Mouse (Mus musculus) cerebellum, adult 2 months (tissue): ENCODE measurements around the gene Hist3h2a. TPM values are rescaled to one million over a fixed set of nuclear protein-coding genes. Genes with fewer than 3 reads are reported as not detected.

Source experiments
- DNase-seq, 2 experiments: peaks; one replicate each; pipeline ENCODE4 v3.0.0; 2021
- H3K27ac ChIP-seq: fragments of 200-500 bp; 2 replicates; pipeline ENCODE4 v1.5.1; 2012; ENCODE audit warnings: low read length, control low read depth, inconsistent platforms; ENCODE audit not compliant: insufficient read depth
- H3K27me3 ChIP-seq: fragments of 200-500 bp; 2 replicates; pipeline ENCODE4 v1.6.1; 2012; ENCODE audit warnings: inconsistent platforms, mild to moderate bottlenecking, low read length, moderate library complexity; ENCODE audit not compliant: control insufficient read depth, insufficient read depth
- H3K4me1 ChIP-seq: fragments of 200-500 bp; 2 replicates; pipeline ENCODE4 v1.6.1; 2011; ENCODE audit warnings: low read length; ENCODE audit not compliant: control insufficient read depth, insufficient read depth
- H3K4me3 ChIP-seq: fragments of 200-500 bp; replicated peaks from 2 replicates; pipeline ENCODE3; 2011; ENCODE audit warnings: mild to moderate bottlenecking, low read depth, low read length, control low read depth; ENCODE audit not compliant: insufficient read depth
- CTCF ChIP-seq: fragments of 200-500 bp; IDR thresholded peaks from 2 replicates; pipeline ENCODE4 v1.5.1; 2011; ENCODE audit warnings: low read depth, mild to moderate bottlenecking, control low read depth, low read length, moderate library complexity, borderline replicate concordance; ENCODE audit not compliant: insufficient read depth
- POLR2A ChIP-seq: fragments of 200-500 bp; IDR thresholded peaks from 2 replicates; pipeline ENCODE4 v1.6.1; 2011; ENCODE audit warnings: low read length, control low read depth, borderline replicate concordance; ENCODE audit not compliant: insufficient read depth
- WGBS: fragments of 180-500 bp; shearing (Covaris S2); methylation state at CpG from one replicate; pipeline ENCODE4 v1.1.7; 2018; 5-methylcytosine and 5-hydroxymethylcytosine counted together
- polyA plus RNA-seq: library from polyadenylated mRNA; depleted of rRNA; stranded (reverse); fragments of >200 nt; gene quantifications from 2 replicates; pipeline ENCODE4 v1.2.3, GENCODE M21; 2012; rRNA removed

Gene Hist3h2a
- polyA plus RNA-seq = 41.3 and 43.2 TPM in 2 replicates

- peaks cover 12% of the 10 kb centered on the region; the same call in 1 of the 2 replicates for H3K4me1 ChIP-seq
- peak; percentile 90 to 98 for DNase-seq
- peak within 1 kb of the TSS; percentile 99 for H3K27ac ChIP-seq
- TF ChIP-seq POLR2A (peak; percentile 93; the same call in 1 of the 2 replicates), CTCF (peak; percentile 53; the same call in 1 of the 2 replicates)
- peak within 1 kb of the TSS; percentile 92 for H3K4me3 ChIP-seq
- under 1% methylated on average over 49 of the region's 49 CpGs for WGBS
- no peaks in the 10 kb centered on the region for H3K27me3 ChIP-seq
Observed at GRCm38 (mm10) chr11:58954420-58955142, at the start of gene Hist3h2a, which contains the start of gene Trim17. Gene Hist3h2a, plus strand, starts transcription at chr11:58954685. Gene Trim17, plus strand, starts transcription at chr11:58954685.

- peak in 1 of 2 experiments; percentile 26 for DNase-seq
Observed at GRCm38 (mm10) chr11:58904838-58905237, 49.6 kb upstream of the Hist3h2a start.

DNA sequence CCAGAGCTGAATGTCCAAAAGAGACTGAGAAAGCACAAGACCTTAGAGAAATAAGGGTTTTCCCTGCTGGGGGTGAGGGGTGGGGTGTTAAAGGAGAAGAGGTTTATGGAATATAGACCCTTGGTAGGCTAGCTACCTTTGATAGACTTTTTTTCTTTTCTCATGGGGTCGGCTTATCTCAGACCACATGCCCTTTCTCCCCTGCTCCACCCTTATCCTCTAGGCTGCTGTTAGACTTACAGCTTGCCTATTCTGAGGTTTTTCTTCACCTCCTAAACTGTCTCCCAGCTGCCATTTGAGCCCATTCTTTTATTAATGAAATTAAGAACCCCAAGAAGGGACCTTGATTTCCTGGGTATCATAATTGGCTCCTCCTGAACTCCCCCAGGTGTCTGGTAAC lies 40.7 kb upstream of the Hist3h2a start:
- no peak for DNase-seq
- H3K4me3 ChIP-seq = no peak overlapping the region
- no peak overlapping the region for H3K27ac ChIP-seq
- H3K27me3 ChIP-seq = no peaks in the 10 kb centered on the region
- H3K4me1 ChIP-seq = peaks cover 4% of the 10 kb centered on the region; the same call in 1 of the 2 replicates
- TF ChIP-seq CTCF = no peak
- TF ChIP-seq POLR2A = no peak
- WGBS = 100% methylated on average over 1 of the region's 1 CpGs

More at GRCm38 (mm10) chr11:58904838-58905237, 49.6 kb upstream of the Hist3h2a start:
- H3K4me1 ChIP-seq = peaks cover 5% of the 10 kb centered on the region; the same call in 1 of the 2 replicates
- TF ChIP-seq CTCF (no peak), POLR2A (no peak)
- no peak overlapping the region for H3K27ac ChIP-seq
- H3K27me3 ChIP-seq = no peaks in the 10 kb centered on the region
- no peak overlapping the region for H3K4me3 ChIP-seq
- WGBS = 52% methylated on average over 6 of the region's 6 CpGs

DNA sequence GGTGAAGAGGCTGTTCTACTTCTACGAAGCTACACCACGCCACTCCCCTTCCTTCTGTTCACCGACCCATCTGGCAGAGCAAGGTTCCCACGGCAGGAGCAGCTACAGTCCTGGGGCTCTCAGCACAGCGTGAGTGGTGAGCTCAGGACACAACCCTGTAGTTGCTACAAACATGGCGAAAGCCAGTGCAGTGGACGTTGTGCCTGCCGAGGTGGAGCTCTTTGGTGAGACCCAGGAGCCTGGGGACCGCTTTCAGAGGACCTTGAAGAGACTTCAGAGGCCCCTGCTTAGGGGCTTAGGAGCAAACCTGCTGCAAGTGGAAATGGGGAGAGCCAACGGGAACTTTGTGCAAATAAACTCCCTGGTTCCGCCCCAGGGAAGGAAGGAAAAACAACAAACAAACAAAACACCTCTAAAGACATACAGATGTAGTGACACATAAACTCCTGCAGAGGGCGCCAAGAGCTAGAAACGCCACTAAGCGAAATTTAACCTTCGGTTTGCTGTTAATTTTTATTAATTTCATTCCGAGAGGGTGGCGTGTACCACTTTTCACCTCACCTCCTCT lies 39.9 kb upstream of the Hist3h2a start:
- no peak overlapping the region for H3K27ac ChIP-seq

DNA sequence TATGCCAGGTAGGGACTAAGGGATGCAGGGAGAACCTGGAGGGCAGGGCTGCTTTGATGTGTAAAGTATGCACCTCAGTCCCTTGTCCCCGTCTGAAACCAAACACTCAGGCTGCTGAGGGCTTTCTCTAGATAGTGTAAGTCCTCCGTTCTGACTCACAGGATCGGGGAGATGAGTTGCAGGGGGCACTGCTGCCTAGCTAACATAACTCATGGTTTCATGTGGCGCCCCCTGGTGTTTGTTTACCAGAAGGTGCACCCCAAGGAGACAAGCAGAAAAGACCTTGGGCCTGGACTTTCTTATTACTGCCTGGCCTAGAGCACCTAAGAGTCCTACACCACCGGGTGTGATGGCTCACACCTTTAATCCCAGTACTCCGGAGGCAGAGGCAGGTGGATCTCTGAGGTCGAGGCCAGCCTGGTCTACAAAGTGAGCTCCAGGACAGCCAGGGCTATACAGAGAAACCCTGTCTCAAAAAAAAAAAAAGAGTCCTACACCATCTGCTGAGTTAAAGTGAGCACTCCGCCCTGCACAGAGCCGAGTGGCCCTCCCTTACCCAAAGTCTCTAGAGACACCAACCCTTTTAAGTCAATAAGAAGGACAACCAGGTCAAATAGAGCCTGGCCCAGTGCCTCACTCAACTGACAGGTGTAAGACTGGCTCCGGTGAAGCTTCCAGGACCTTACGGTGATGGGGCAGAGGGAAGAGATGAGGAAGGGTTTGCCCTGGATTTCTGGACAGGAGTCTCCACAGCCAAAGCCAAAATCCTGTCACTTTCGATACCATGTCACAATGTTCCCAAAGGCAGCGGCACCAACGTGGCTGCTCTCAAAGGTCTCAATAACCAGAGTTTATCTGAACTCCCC lies 37.4 kb upstream of the Hist3h2a start:
- no peak for DNase-seq
- H3K4me1 ChIP-seq = peaks cover 4% of the 10 kb centered on the region; the same call in 1 of the 2 replicates

More for the DNA sequence above, 39.9 kb upstream of the Hist3h2a start:
- 1% methylated on average over 17 of the region's 17 CpGs for WGBS
- peak; percentile 13; the same call in 1 of the 2 replicates for TF ChIP-seq CTCF
- no peak for TF ChIP-seq POLR2A
- peak; percentile 43 to 56 for DNase-seq
- Histone ChIP-seq H3K27me3 (no peaks in the 10 kb centered on the region), H3K4me3 (peak overlapping the region; percentile 42), H3K4me1 (peaks cover 4% of the 10 kb centered on the region; the same call in 1 of the 2 replicates)

GRCm38 (mm10) chr11:58917745-58918366 lies 36.6 kb upstream of the Hist3h2a start, which contains the start of gene Btnl10:
Gene Btnl10, plus strand, starts transcription at chr11:58917908.
- TF ChIP-seq CTCF (no peak), POLR2A (no peak)
- peaks cover 4% of the 10 kb centered on the region; the same call in 1 of the 2 replicates for H3K4me1 ChIP-seq
- no peaks in the 10 kb centered on the region for H3K27me3 ChIP-seq
- DNase-seq = no peak
- no peak within 1 kb of the TSS for H3K27ac ChIP-seq
- 50% methylated on average over 12 of the region's 12 CpGs for WGBS
- H3K4me3 ChIP-seq = no peak within 1 kb of the TSS

More for the DNA sequence above, 37.4 kb upstream of the Hist3h2a start:
- Histone ChIP-seq H3K27me3 (no peaks in the 10 kb centered on the region), H3K27ac (no peak overlapping the region), H3K4me3 (no peak overlapping the region)
- TF ChIP-seq CTCF (peak; percentile 42; the same call in 1 of the 2 replicates), POLR2A (no peak)
- WGBS = 29% methylated on average over 14 of the region's 14 CpGs
